Mouse (Mus musculus): ENCODE results near the gene Trip13. TPM values are rescaled to one million over a fixed set of nuclear protein-coding genes. Genes with fewer than 3 reads are reported as not detected.

Trip13 gene
- 19.3 and 23.2 TPM in 2 replicates for polyA plus RNA-seq (2014; fragmentation: Nextera tagmentation; extraction: Ambion mirVana)

- WGBS, result under 1% methylated on average over 82 of the region's 82 CpGs
- Histone ChIP-seq H3K4me1 (ENCODE audit: control insufficient read depth, insufficient read depth, low read length) (peaks cover 11% of the 10 kb centered on the region), H3K4me2 (ENCODE audit: low read length) (peak within 1 kb of the TSS; percentile 69), H3K36me3 (ENCODE audit: control insufficient read depth, insufficient read depth, low read length) (peaks cover 36% of the 10 kb centered on the region), H3K27me3 (replicated peaks; ENCODE audit: control insufficient read depth, insufficient read depth, low read length) (no peaks in the 10 kb centered on the region), H3K9ac (ENCODE audit: low read length) (peak within 1 kb of the TSS; percentile 76), H3K9me3 (replicated peaks; ENCODE audit: control insufficient read depth, low read length) (no peaks in the 10 kb centered on the region), H3K27ac (ENCODE audit: low read depth, low read length) (peak within 1 kb of the TSS; percentile 81), H3K4me3 (ENCODE audit: low read depth, low read length) (peak within 1 kb of the TSS; percentile 73)
- ATAC-seq, result peak; percentile 98
- DNase-seq (ENCODE audit: low spot score), result peak; percentile 94
These were observed at the start of gene Trip13, which contains the start of gene Brd9 for GRCm38 (mm10) chr13:73937321-73938176. Gene Trip13 (minus strand): TSS chr13:73937784. Gene Brd9 (plus strand): TSS chr13:73937811.

- Histone ChIP-seq H3K9ac (ENCODE audit: low read length) (no peak overlapping the region), H3K4me3 (ENCODE audit: low read depth, low read length) (no peak overlapping the region), H3K4me1 (ENCODE audit: control insufficient read depth, insufficient read depth, low read length) (no peaks in the 10 kb centered on the region), H3K4me2 (ENCODE audit: low read length) (no peak overlapping the region), H3K27me3 (replicated peaks; ENCODE audit: control insufficient read depth, insufficient read depth, low read length) (no peaks in the 10 kb centered on the region), H3K27ac (ENCODE audit: low read depth, low read length) (no peak overlapping the region), H3K36me3 (ENCODE audit: control insufficient read depth, insufficient read depth, low read length) (no peaks in the 10 kb centered on the region), H3K9me3 (replicated peaks; ENCODE audit: control insufficient read depth, low read length) (no peaks in the 10 kb centered on the region)
- 87% methylated on average over 5 of the region's 5 CpGs for WGBS
- no peak for DNase-seq (ENCODE audit: low spot score)
- ATAC-seq, result no peak
These were observed 39.4 kb upstream of the Trip13 start for GRCm38 (mm10) chr13:73976935-73977334.

DNA sequence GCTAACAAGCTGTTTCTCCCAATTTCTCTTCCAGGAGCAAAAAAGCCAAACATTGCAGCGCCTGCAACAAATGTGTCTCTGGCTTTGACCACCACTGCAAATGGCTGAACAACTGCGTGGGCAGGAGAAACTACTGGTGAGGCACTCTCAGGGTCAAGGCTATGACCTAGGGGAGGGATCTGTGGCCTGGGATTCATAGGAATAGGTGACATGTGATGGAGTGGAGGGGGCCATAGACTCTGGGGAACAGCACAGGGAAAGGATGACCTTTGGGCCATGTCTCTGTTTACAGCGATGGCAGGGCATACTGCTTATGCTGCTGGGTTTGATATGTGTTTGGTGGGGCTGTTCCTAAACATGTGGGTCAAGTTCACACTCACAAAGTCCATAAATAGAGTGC, 36.9 kb upstream of the Trip13 start:
- H3K27me3 ChIP-seq (replicated peaks; ENCODE audit: control insufficient read depth, insufficient read depth, low read length), result no peaks in the 10 kb centered on the region
- no peaks in the 10 kb centered on the region for H3K36me3 ChIP-seq (ENCODE audit: control insufficient read depth, insufficient read depth, low read length)
- H3K4me1 ChIP-seq (ENCODE audit: control insufficient read depth, insufficient read depth, low read length), result no peaks in the 10 kb centered on the region
- no peak overlapping the region for H3K4me2 ChIP-seq (ENCODE audit: low read length)
- no peak overlapping the region for H3K9ac ChIP-seq (ENCODE audit: low read length)
- no peak for ATAC-seq
- no peaks in the 10 kb centered on the region for H3K9me3 ChIP-seq (replicated peaks; ENCODE audit: control insufficient read depth, low read length)
- no peak overlapping the region for H3K27ac ChIP-seq (ENCODE audit: low read depth, low read length)
- H3K4me3 ChIP-seq (ENCODE audit: low read depth, low read length), result no peak overlapping the region
- DNase-seq (ENCODE audit: low spot score), result no peak
- WGBS, result 90% methylated on average over 3 of the region's 3 CpGs

- Histone ChIP-seq H3K4me1 (ENCODE audit: control insufficient read depth, insufficient read depth, low read length) (no peaks in the 10 kb centered on the region), H3K36me3 (ENCODE audit: control insufficient read depth, insufficient read depth, low read length) (no peaks in the 10 kb centered on the region), H3K27me3 (replicated peaks; ENCODE audit: control insufficient read depth, insufficient read depth, low read length) (no peaks in the 10 kb centered on the region), H3K4me2 (ENCODE audit: low read length) (no peak overlapping the region), H3K4me3 (ENCODE audit: low read depth, low read length) (no peak overlapping the region), H3K9ac (ENCODE audit: low read length) (no peak overlapping the region), H3K9me3 (replicated peaks; ENCODE audit: control insufficient read depth, low read length) (no peaks in the 10 kb centered on the region), H3K27ac (ENCODE audit: low read depth, low read length) (no peak overlapping the region)
- DNase-seq (ENCODE audit: low spot score) (peak; percentile 91), ATAC-seq (peak; percentile 89)
- 48% methylated on average over 12 of the region's 12 CpGs for WGBS
These were observed 33.2 kb upstream of the Trip13 start for GRCm38 (mm10) chr13:73970545-73971448.

GRCm38 (mm10) chr13:73963551-73963950, 26.0 kb upstream of the Trip13 start, which contains the start of gene Zdhhc11:
Gene Zdhhc11 (plus strand): TSS chr13:73963851.
- H3K36me3 ChIP-seq (ENCODE audit: control insufficient read depth, insufficient read depth, low read length), result peaks cover 43% of the 10 kb centered on the region
- ATAC-seq, result no peak
- H3K4me3 ChIP-seq (ENCODE audit: low read depth, low read length), result no peak within 1 kb of the TSS
- 85% methylated on average over 5 of the region's 5 CpGs for WGBS
- no peaks in the 10 kb centered on the region for H3K9me3 ChIP-seq (replicated peaks; ENCODE audit: control insufficient read depth, low read length)
- H3K27me3 ChIP-seq (replicated peaks; ENCODE audit: control insufficient read depth, insufficient read depth, low read length), result no peaks in the 10 kb centered on the region
- H3K4me1 ChIP-seq (ENCODE audit: control insufficient read depth, insufficient read depth, low read length), result no peaks in the 10 kb centered on the region
- no peak within 1 kb of the TSS for H3K27ac ChIP-seq (ENCODE audit: low read depth, low read length)
- DNase-seq (ENCODE audit: low spot score), result no peak
- no peak within 1 kb of the TSS for H3K4me2 ChIP-seq (ENCODE audit: low read length)
- no peak within 1 kb of the TSS for H3K9ac ChIP-seq (ENCODE audit: low read length)

DNA sequence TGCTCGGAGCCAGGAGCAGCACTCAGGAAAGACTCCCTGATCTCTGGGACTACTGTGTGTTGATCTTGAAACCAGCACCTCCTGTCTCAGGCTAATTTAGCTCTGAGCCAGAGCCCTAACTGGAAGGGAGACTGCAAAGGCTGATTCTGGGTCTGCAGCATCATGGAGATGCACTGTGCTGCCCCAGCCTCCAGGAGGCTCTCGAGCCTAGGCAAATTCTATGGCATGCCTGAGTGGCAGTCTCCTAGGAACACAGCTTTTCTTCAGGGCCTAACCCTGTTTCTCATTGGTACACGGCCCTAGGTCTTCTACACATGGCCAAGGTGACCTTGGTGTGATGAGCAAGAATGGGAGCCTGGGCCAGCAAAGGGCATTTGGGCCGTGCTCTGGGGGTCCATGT, 23.6 kb upstream of the Trip13 start:
- H3K36me3 ChIP-seq (ENCODE audit: control insufficient read depth, insufficient read depth, low read length), result peaks cover 65% of the 10 kb centered on the region

DNA sequence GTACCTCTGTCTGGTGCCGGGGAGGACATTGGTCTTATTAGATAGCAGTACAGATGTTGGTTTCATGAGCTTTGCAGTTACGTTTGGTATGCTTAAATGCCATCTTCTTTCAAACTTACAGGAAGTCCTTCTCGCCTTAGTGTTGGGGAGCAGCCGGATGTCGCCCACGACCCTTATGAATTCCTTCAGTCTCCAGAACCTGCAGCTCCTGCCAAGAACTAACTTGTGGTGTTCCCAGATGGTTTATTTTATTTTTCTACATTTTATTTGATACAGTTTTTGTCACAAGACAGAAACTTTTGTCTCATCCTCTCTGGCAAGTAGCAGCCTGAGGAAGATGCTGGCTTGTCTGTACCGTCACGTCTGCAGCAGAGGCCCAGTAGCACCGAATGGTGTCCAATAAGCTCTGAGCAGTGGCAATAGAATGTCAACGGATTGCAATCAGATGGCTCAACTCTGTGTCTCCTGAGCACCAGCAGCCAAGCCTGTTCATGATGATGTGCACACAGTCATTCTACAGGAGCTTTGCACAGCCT, 22.6 kb upstream of the Trip13 start:
- Histone ChIP-seq H3K4me1 (ENCODE audit: control insufficient read depth, insufficient read depth, low read length) (no peaks in the 10 kb centered on the region), H3K27ac (ENCODE audit: low read depth, low read length) (no peak overlapping the region), H3K27me3 (replicated peaks; ENCODE audit: control insufficient read depth, insufficient read depth, low read length) (no peaks in the 10 kb centered on the region), H3K4me2 (ENCODE audit: low read length) (no peak overlapping the region), H3K36me3 (ENCODE audit: control insufficient read depth, insufficient read depth, low read length) (peaks cover 75% of the 10 kb centered on the region), H3K9ac (ENCODE audit: low read length) (no peak overlapping the region), H3K9me3 (replicated peaks; ENCODE audit: control insufficient read depth, low read length) (no peaks in the 10 kb centered on the region), H3K4me3 (ENCODE audit: low read depth, low read length) (no peak overlapping the region)
- ATAC-seq (no peak), DNase-seq (ENCODE audit: low spot score) (no peak)
- WGBS, result 91% methylated on average over 10 of the region's 10 CpGs

More for the DNA sequence above, 23.6 kb upstream of the Trip13 start:
- ATAC-seq (no peak), DNase-seq (ENCODE audit: low spot score) (no peak)
- WGBS, result 82% methylated on average over 4 of the region's 4 CpGs
- H3K4me2 ChIP-seq (ENCODE audit: low read length), result no peak overlapping the region
- H3K27me3 ChIP-seq (replicated peaks; ENCODE audit: control insufficient read depth, insufficient read depth, low read length), result no peaks in the 10 kb centered on the region
- H3K9ac ChIP-seq (ENCODE audit: low read length), result no peak overlapping the region
- H3K27ac ChIP-seq (ENCODE audit: low read depth, low read length), result no peak overlapping the region
- no peaks in the 10 kb centered on the region for H3K4me1 ChIP-seq (ENCODE audit: control insufficient read depth, insufficient read depth, low read length)
- H3K9me3 ChIP-seq (replicated peaks; ENCODE audit: control insufficient read depth, low read length), result no peaks in the 10 kb centered on the region
- no peak overlapping the region for H3K4me3 ChIP-seq (ENCODE audit: low read depth, low read length)

DNA sequence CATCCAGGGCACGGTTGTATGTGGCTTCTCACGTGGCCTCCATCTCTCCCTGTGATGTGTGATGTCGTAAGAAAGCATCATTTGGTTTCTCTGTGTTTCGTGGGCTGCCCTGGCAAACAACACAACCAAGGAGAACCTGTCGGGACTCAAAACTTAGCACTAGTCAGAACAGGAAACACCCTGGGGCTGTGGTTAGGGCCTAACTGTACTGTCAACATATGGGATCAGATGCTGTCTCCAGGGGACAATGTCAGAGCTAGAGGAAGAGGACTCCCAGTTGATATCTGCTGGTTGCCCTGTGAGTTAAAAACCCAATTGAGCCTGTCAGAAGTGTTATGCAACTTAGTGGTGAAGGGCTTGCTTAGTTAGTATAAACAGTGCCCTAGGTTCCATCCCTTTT, 17.9 kb upstream of the Trip13 start:
- Histone ChIP-seq H3K36me3 (ENCODE audit: control insufficient read depth, insufficient read depth, low read length) (peaks cover 95% of the 10 kb centered on the region), H3K4me1 (ENCODE audit: control insufficient read depth, insufficient read depth, low read length) (no peaks in the 10 kb centered on the region), H3K4me3 (ENCODE audit: low read depth, low read length) (no peak overlapping the region), H3K9me3 (replicated peaks; ENCODE audit: control insufficient read depth, low read length) (no peaks in the 10 kb centered on the region), H3K27me3 (replicated peaks; ENCODE audit: control insufficient read depth, insufficient read depth, low read length) (no peaks in the 10 kb centered on the region), H3K9ac (ENCODE audit: low read length) (no peak overlapping the region), H3K27ac (ENCODE audit: low read depth, low read length) (no peak overlapping the region), H3K4me2 (ENCODE audit: low read length) (no peak overlapping the region)
- 97% methylated on average over 5 of the region's 5 CpGs for WGBS
- DNase-seq (ENCODE audit: low spot score) (no peak), ATAC-seq (no peak)

All from forebrain, embryonic 14.5 days (tissue).